Mouse (Mus musculus) liver, adult 2 months (tissue): ENCODE results near the gene Pxt1.

ENCODE experiments used
- CTCF ChIP-seq: fragments of 200-500 bp; IDR thresholded peaks from 2 replicates; pipeline ENCODE4 v1.5.1; 2011; ENCODE audit warnings: low read depth, low read length, control low read depth
- POLR2A ChIP-seq: fragments of 200-500 bp; IDR thresholded peaks from 2 replicates; pipeline ENCODE4 v1.6.1; 2011; ENCODE audit warnings: low read length, control low read depth; ENCODE audit not compliant: insufficient read depth; ENCODE audit errors: extremely low read depth

DNA sequence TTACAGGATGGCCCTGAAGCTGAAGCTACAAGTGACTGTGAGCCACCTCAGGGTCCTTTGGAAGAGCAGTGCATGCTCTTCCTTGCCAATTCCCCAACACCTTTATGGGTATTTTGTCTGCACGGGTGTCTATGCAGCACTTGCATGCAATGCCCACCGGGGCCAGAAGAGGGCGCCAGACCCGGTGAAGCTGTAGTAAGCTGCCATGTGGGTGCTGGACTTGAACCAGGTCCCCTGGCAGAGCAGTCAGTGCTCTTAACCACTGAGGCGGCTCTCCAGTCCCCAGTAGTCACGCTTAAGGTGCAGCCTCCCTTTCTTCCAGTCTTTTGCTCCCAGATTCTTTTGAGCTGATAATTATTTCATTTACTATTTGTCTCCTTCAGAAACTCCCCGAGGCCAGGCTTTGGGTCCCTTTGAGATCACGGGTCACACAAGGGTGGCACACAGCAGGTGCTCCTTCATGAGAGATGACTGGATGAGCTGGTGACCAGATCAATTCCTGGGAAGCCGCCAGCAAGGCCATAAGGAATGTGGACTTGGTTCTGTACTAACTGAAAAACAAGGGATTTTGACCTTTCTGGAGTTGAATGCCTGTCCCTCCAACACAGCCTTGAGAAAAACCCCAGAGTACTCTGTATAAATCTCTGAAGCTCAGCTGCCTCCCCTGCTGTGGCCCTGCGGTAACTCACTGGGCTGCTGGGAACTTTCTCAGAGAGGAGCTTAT, 6.9 kb downstream of the Pxt1 start:
- TF ChIP-seq POLR2A (no peak), CTCF (peak; percentile 88)
